12 mouse cellular contexts compared by ENCODE assay signal in genomic region chr7:137316181-137316925, GRCm38 (mm10). TPM values are rescaled to one million over a fixed set of nuclear protein-coding genes. Genes with fewer than 3 reads are reported as not detected.
A peak's percentile ranks its signal among the peaks of the same experiment; 100 is the strongest.
DNase-seq lines count a peak whose midpoint lies in the region; ATAC-seq lines count a peak whose summit lies in the region.
"Had no signal": no experiment of that assay in that cellular context is flagged by ENCODE, and none has a peak within 500 bp of the region (broad histone marks: within the 10 kb centered on the region; RNA-seq: fewer than 3 reads in every experiment).

No protein-coding gene starts in this region.

- no peaks in the 10 kb centered on the region for H3K9me3 ChIP-seq in kidney, embryonic 15.5 days (replicated peaks)
- no peaks in the 10 kb centered on the region for H3K9me3 ChIP-seq in heart, embryonic 16.5 days (replicated peaks; ENCODE audit: control insufficient read depth, low read length)
- no peaks in the 10 kb centered on the region for H3K9me3 ChIP-seq in midbrain, embryonic 11.5 days (ENCODE audit: control insufficient read depth, low read length)
- H3K9me3 ChIP-seq: lung, embryonic 15.5 days had no signal

- H3K4me2 ChIP-seq in kidney, embryonic 15.5 days, result peak overlapping the region; percentile 47; the same call in 1 of the 2 replicates
- peak overlapping the region; percentile 52 for H3K4me2 ChIP-seq in heart, embryonic 16.5 days (ENCODE audit: low read depth, low read length)
- H3K4me2 ChIP-seq in midbrain, embryonic 11.5 days, result peak overlapping the region; percentile 82
- H3K4me2 ChIP-seq: lung, embryonic 15.5 days had no signal

- no peak for DNase-seq in kidney, postnatal 4 days
- no peak for DNase-seq in midbrain, embryonic 11.5 days (ENCODE audit: low spot score, missing footprints)
- DNase-seq in B cell, adult 2 months, result no peak
- no peak for DNase-seq in thymus, postnatal 14 days
- no peak for DNase-seq in gastrocnemius, adult 8-10 months (ENCODE audit: low spot score in 2 of 2)
- DNase-seq: adrenal gland, adult 8-10 months; layer of hippocampus, adult 9-11 months had no signal

- peak overlapping the region; percentile 24; the same call in 1 of the 2 replicates for H3K4me3 ChIP-seq in kidney, embryonic 15.5 days (replicated peaks)
- peak overlapping the region; percentile 35 for H3K4me3 ChIP-seq in heart, embryonic 16.5 days (ENCODE audit: low read length)
- H3K4me3 ChIP-seq in midbrain, embryonic 11.5 days (ENCODE audit: low read depth, low read length), result peak overlapping the region; percentile 15
- H3K4me3 ChIP-seq: lung, embryonic 15.5 days had no signal

- peaks cover 100% of the 10 kb centered on the region for H3K27me3 ChIP-seq in kidney, embryonic 15.5 days
- peaks cover 74% of the 10 kb centered on the region for H3K27me3 ChIP-seq in heart, embryonic 16.5 days (ENCODE audit: control insufficient read depth, insufficient read depth, low read length)
- peaks cover 82% of the 10 kb centered on the region for H3K27me3 ChIP-seq in midbrain, embryonic 11.5 days (ENCODE audit: control insufficient read depth, insufficient read depth, low read length)

- no peak for ATAC-seq in kidney, embryonic 15.5 days (replicated peaks; ENCODE audit: low FRiP score)
- ATAC-seq in heart, embryonic 16.5 days (replicated peaks; ENCODE audit: extremely low read depth, insufficient read depth, low FRiP score), result no peak
- ATAC-seq in midbrain, embryonic 11.5 days (ENCODE audit: low FRiP score), result 0 out of 2 replicates have a peak, but pooled peaks have one; percentile 10

- H3K9ac ChIP-seq in kidney, embryonic 15.5 days, result no peak overlapping the region
- no peak overlapping the region for H3K9ac ChIP-seq in heart, embryonic 16.5 days (ENCODE audit: low read length)
- peak overlapping the region; percentile 46; the same call in 1 of the 2 replicates for H3K9ac ChIP-seq in midbrain, embryonic 11.5 days (ENCODE audit: low read length)
- H3K9ac ChIP-seq: lung, embryonic 15.5 days had no signal

- 9% methylated on average over 20 of the region's 20 CpGs for WGBS in kidney, embryonic 15.5 days
- 6% methylated on average over 20 of the region's 20 CpGs for WGBS in heart, embryonic 16.5 days
- 0% methylated on average over 20 of the region's 20 CpGs for WGBS in midbrain, embryonic 11.5 days

- H3K36me3 ChIP-seq in kidney, embryonic 15.5 days, result no peaks in the 10 kb centered on the region
- no peaks in the 10 kb centered on the region for H3K36me3 ChIP-seq in heart, embryonic 16.5 days (ENCODE audit: control insufficient read depth, insufficient read depth)
- no peaks in the 10 kb centered on the region for H3K36me3 ChIP-seq in midbrain, embryonic 11.5 days (ENCODE audit: control insufficient read depth, insufficient read depth, low read length)
- H3K36me3 ChIP-seq: lung, embryonic 15.5 days had no signal

- H3K27ac ChIP-seq in kidney, embryonic 15.5 days, result no peak overlapping the region
- no peak overlapping the region for H3K27ac ChIP-seq in heart, embryonic 16.5 days (ENCODE audit: low read length)
- H3K27ac ChIP-seq in midbrain, embryonic 11.5 days (ENCODE audit: low read depth, low read length), result peak overlapping the region; percentile 84
- H3K27ac ChIP-seq: lung, embryonic 15.5 days had no signal

- peaks cover 68% of the 10 kb centered on the region for H3K4me1 ChIP-seq in kidney, embryonic 15.5 days
- H3K4me1 ChIP-seq in heart, embryonic 16.5 days (ENCODE audit: control insufficient read depth, insufficient read depth, low read length), result peaks cover 20% of the 10 kb centered on the region; the same call in 1 of the 2 replicates
- peaks cover 51% of the 10 kb centered on the region for H3K4me1 ChIP-seq in midbrain, embryonic 11.5 days (ENCODE audit: control insufficient read depth, insufficient read depth, low read length)

RNA-seq across cellular contexts. Expression of gene Ebf3, which starts 2.1 kb away (rescaled TPM):
- polyA plus RNA-seq in kidney, embryonic 15.5 days (2015; fragmentation: Nextera tagmentation; extraction: Ambion mirVana), result 1.5 and 1.6 TPM in 2 replicates
- 0.56 and 1.1 TPM in 2 replicates for polyA plus RNA-seq in heart, embryonic 16.5 days (2015; fragmentation: Nextera tagmentation; extraction: Ambion mirVana)
- 11.2 and 12.7 TPM in 2 replicates for polyA plus RNA-seq in midbrain, embryonic 11.5 days (2014; fragmentation: Nextera tagmentation; extraction: Ambion mirVana)
- total RNA-seq in gastrocnemius, adult 8-10 months (2022), result 1 to 10 TPM; 5.8 to 8.5 (median 7.1) TPM
- total RNA-seq: common myeloid progenitor, adult 5-6 weeks; hematopoietic stem cell, adult 5-6 weeks had no signal
